Mouse (Mus musculus): Measurements from ENCODE around the gene Oprm1. TPM values are rescaled to one million over a fixed set of nuclear protein-coding genes. Genes with fewer than 3 reads are reported as not detected.
A peak's percentile ranks its signal among the peaks of the same experiment; 100 is the strongest.

Gene Oprm1
- total RNA-seq, 2 experiments from 2014 or later, result 8.4 to 8.8 TPM

- intact Hi-C loops (cut with DNase I), result loop anchor here (5.0 to 10.0 kb wide), 3 partner anchors 115 to 235 kb away; no protein-coding TSS in a partner anchor
- DNase-seq (ENCODE audit: extremely low spot score in 1 of 2, low spot score in 2 of 2), result no peak
These were observed 131.4 kb downstream of the Oprm1 start for GRCm38 (mm10) chr10:6889640-6890245.

- DNase-seq (ENCODE audit: extremely low spot score in 1 of 2, low spot score in 2 of 2), result no peak
- intact Hi-C loops (cut with DNase I), result no loop called here
These were observed 132.2 kb downstream of the Oprm1 start for GRCm38 (mm10) chr10:6890348-6891009.

GRCm38 (mm10) chr10:6895796-6896195 lies 137.5 kb downstream of the Oprm1 start:
- no peak for DNase-seq (ENCODE audit: extremely low spot score in 1 of 2, low spot score in 2 of 2)
- intact Hi-C loops (cut with DNase I), result no loop called here

GRCm38 (mm10) chr10:6896659-6897303 lies 138.5 kb downstream of the Oprm1 start:
- intact Hi-C loops (cut with DNase I), result no loop called here
- DNase-seq (ENCODE audit: extremely low spot score in 1 of 2, low spot score in 2 of 2), result no peak

GRCm38 (mm10) chr10:6900126-6900525 lies 141.8 kb downstream of the Oprm1 start:
- DNase-seq (ENCODE audit: extremely low spot score in 1 of 2, low spot score in 2 of 2), result no peak
- intact Hi-C loops (cut with DNase I), result no loop called here

- DNase-seq (ENCODE audit: extremely low spot score in 1 of 2, low spot score in 2 of 2), result no peak
- intact Hi-C loops (cut with DNase I), result no loop called here
These were observed 143.6 kb downstream of the Oprm1 start for GRCm38 (mm10) chr10:6901819-6902393.

- no peak for DNase-seq (ENCODE audit: extremely low spot score in 1 of 2, low spot score in 2 of 2)
- intact Hi-C loops (cut with DNase I), result no loop called here
These were observed 151.5 kb downstream of the Oprm1 start for GRCm38 (mm10) chr10:6909763-6910162.

- no peak for DNase-seq (ENCODE audit: extremely low spot score in 1 of 2, low spot score in 2 of 2)
- intact Hi-C loops (cut with DNase I), result no loop called here
These were observed 157.7 kb downstream of the Oprm1 start for GRCm38 (mm10) chr10:6915991-6916390.

GRCm38 (mm10) chr10:6916545-6917257 lies 158.4 kb downstream of the Oprm1 start:
- peak; percentile 48 to 85 for DNase-seq (ENCODE audit: extremely low spot score in 1 of 2, low spot score in 2 of 2)
- intact Hi-C loops (cut with DNase I), result no loop called here

GRCm38 (mm10) chr10:6926724-6927123 lies 168.4 kb downstream of the Oprm1 start:
- intact Hi-C loops (cut with DNase I), result no loop called here
- peak in 1 of 2 experiments; percentile 34 for DNase-seq (ENCODE audit: extremely low spot score in 1 of 2, low spot score in 2 of 2)

- intact Hi-C loops (cut with DNase I), result no loop called here
- no peak for DNase-seq (ENCODE audit: extremely low spot score in 1 of 2, low spot score in 2 of 2)
These were observed 169.4 kb downstream of the Oprm1 start for GRCm38 (mm10) chr10:6927600-6928223.

GRCm38 (mm10) chr10:6928905-6929304 lies 170.6 kb downstream of the Oprm1 start:
- no peak for DNase-seq (ENCODE audit: extremely low spot score in 1 of 2, low spot score in 2 of 2)
- intact Hi-C loops (cut with DNase I), result no loop called here

- intact Hi-C loops (cut with DNase I), result no loop called here
- no peak for DNase-seq (ENCODE audit: extremely low spot score in 1 of 2, low spot score in 2 of 2)
These were observed 172.1 kb downstream of the Oprm1 start for GRCm38 (mm10) chr10:6930398-6930797.

- no peak for DNase-seq (ENCODE audit: extremely low spot score in 1 of 2, low spot score in 2 of 2)
- intact Hi-C loops (cut with DNase I), result no loop called here
These were observed 172.6 kb downstream of the Oprm1 start for GRCm38 (mm10) chr10:6930889-6931288.

- intact Hi-C loops (cut with DNase I), result no loop called here
- DNase-seq (ENCODE audit: extremely low spot score in 1 of 2, low spot score in 2 of 2), result no peak
These were observed 176.5 kb downstream of the Oprm1 start for GRCm38 (mm10) chr10:6934776-6935175.

GRCm38 (mm10) chr10:6936671-6937425 lies 178.5 kb downstream of the Oprm1 start:
- intact Hi-C loops (cut with DNase I), result no loop called here

GRCm38 (mm10) chr10:6953115-6953514 lies 194.8 kb downstream of the Oprm1 start:
- intact Hi-C loops (cut with DNase I), result no loop called here
- DNase-seq (ENCODE audit: extremely low spot score in 1 of 2, low spot score in 2 of 2), result no peak

More at GRCm38 (mm10) chr10:6936671-6937425, 178.5 kb downstream of the Oprm1 start:
- DNase-seq (ENCODE audit: extremely low spot score in 1 of 2, low spot score in 2 of 2), result peak; percentile 23 to 37

GRCm38 (mm10) chr10:6954533-6954932 lies 196.2 kb downstream of the Oprm1 start:
- intact Hi-C loops (cut with DNase I), result no loop called here
- no peak for DNase-seq (ENCODE audit: extremely low spot score in 1 of 2, low spot score in 2 of 2)

All from left cerebral cortex, postnatal 10 days (tissue).